Comparison of ENCODE assay signal across 12 mouse cellular contexts in genomic region chr7:70433358-70433757, GRCm38 (mm10).
"Had no signal": no experiment of that assay in that cellular context is flagged by ENCODE, and none has a peak within 500 bp of the region (broad histone marks: within the 10 kb centered on the region; RNA-seq: fewer than 3 reads in every experiment).

No protein-coding gene starts in this region.

- H3K9ac ChIP-seq: limb, embryonic 12.5 days; liver, embryonic 13.5 days; liver, postnatal 0 days; neural tube, embryonic 15.5 days had no signal

- H3K27ac ChIP-seq: left cerebral cortex, adult 2 months; liver, embryonic 13.5 days; neural tube, embryonic 15.5 days; stomach, postnatal 0 days had no signal

- H3K4me2 ChIP-seq: liver, embryonic 13.5 days; neural tube, embryonic 15.5 days had no signal

- H3K4me3 ChIP-seq: left cerebral cortex, adult 2 months; limb, embryonic 12.5 days; liver, embryonic 13.5 days; myocyte; neural tube, embryonic 15.5 days had no signal

- H3K9me3 ChIP-seq: limb, embryonic 12.5 days; liver, embryonic 13.5 days; neural tube, embryonic 15.5 days had no signal

- H3K4me1 ChIP-seq: liver, embryonic 13.5 days; neural tube, embryonic 15.5 days had no signal

- DNase-seq: liver; liver, embryonic 13.5 days; liver, postnatal 0 days; lung, postnatal 36 days; midbrain, embryonic 14.5 days; right cerebral cortex, adult 18-20 months; thymus, postnatal 14 days had no signal

- ATAC-seq: liver, postnatal 0 days had no signal

- H3K27me3 ChIP-seq: limb, embryonic 12.5 days; liver, embryonic 13.5 days; neural tube, embryonic 15.5 days had no signal

- H3K36me3 ChIP-seq: limb, embryonic 12.5 days; liver, embryonic 13.5 days; neural tube, embryonic 15.5 days had no signal
